Mouse (Mus musculus) CH12F3 (cell line): ENCODE data around the gene Rgs12.

Source experiments
- in situ Hi-C: fragments of 300-500 bp; cut with MboI; formaldehyde crosslinking; loops from 2 replicates; pipeline ENCODE4 v1.14.3; 2020; ENCODE audit warnings: low sequenced_read_pairs

Gene Rgs12

DNA sequence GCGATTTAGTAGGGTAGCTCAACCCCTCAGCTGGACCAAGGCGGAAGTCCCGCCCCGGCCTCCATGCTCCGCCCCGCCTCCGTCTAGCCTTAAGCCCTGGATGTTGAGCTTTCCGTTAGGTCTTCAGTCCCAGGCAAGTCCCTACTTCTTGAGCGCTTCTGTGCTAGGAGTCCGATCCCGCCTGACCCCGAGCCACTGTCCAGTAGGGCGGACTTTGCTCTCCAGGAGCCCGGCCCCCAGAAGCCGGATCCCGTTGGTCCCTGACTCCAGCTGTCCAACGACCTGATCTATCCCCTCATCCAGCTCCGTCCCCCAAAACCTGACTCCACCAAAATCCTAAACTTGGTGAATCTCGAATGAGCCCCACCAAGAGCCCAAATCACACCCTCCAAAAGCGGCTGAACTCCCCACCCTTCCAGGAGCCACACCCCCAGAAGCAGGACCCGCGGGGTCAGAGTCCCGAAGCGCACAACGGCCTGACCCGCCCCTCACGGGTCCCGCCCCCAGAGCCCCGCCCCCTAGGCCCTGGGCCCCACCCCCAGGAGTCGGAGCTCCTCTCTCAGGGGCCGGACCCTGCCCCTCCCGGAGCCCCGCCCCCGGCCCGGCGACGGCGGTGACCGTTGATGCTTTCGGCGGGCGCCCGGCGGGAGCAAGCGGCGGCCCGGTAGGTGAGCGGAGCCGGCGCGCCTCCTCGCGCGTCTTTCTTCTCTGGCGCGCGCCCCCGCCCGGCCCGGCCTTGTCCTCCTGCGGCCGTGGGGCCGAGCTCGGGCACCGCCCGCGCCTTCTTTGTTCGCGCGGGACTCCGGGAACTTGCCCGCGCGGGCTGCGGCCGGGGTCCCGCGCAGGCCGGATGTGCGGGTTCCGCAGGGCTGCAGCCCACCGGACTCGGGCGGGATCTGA lies at the start of gene Rgs12:
TSS of gene Rgs12 (plus strand) at position 585 of the 900 bp plus-strand sequence.
- in situ Hi-C loops: no loop called here

DNA sequence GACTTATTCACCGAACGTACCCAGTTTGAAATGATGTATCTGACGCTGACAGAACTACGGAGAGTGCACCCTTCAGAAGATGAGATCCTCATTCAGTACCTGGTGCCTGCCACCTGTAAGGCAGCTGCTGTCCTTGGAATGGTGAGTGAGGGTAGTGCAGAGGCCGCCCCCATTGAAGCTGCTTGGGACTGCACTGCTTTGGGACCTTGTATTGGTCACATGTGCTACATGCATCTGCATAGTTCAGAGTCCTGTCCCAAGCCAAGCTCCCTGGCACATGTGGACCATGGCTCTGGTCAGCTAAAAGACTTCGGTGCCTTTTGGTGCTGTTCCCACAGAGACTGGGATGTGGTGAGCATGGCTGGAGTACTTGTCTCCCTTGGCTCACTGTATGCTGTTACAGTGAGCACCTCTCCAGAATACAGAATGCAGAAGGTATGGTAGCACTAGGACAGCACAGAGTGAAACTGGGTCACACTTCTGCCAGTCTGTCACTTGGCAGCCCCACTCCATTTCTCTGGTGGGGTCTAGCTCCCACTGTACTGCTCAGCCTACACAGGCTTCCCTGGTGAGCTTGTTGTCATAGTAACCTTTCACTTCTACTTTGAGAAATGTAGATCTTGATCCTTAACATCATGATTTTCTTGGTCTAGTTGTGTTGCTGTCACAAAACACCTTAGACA lies 49.3 kb upstream of the Rgs12 start:
- in situ Hi-C loops: no loop called here

DNA sequence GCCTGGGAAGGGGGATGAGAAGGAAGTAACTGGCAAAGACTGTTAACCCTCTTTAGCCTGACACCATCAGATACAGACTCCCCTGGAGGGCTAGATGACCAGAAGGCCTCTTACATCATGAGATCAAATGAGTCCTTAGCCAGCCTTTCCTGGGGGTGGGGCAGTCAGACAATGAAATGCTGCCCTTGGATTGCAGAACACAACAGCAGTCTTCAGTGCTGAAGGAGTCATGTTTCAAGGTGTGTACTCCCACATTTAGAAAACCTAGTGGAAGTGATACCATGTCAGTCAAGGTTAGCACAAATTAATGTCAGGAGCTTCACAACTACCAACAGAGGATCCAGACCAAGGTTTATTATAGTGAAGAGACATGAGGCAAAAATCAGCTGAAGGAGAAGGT lies 46.9 kb upstream of the Rgs12 start:
- in situ Hi-C loops: no loop called here

DNA sequence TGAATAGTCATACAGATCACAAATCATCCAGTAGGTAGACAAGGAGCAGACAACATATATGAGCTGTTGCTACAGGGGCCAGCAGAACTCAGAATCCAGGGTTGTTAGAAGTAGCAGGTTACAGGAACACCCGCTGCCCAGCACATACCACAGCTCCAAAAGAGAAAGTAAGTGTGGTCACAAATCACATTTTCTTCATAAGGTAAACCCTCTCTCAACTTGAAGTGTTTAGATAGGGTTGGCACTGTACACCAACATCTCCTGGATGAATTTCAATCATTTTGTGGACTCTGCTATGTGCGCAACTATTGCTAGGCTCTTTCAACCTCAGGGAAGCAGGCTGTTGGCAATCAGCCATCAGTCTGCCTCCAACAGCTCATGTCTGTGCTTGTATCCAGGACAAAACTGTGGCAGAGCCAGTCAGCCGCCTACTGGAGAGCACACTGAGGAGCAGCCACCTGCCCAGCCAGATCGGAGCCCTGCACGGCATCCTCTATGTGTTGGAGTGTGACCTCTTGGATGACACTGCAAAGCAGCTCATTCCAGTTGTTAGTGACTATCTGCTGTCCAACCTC lies 46.3 kb upstream of the Rgs12 start:
- in situ Hi-C loops: no loop called here

DNA sequence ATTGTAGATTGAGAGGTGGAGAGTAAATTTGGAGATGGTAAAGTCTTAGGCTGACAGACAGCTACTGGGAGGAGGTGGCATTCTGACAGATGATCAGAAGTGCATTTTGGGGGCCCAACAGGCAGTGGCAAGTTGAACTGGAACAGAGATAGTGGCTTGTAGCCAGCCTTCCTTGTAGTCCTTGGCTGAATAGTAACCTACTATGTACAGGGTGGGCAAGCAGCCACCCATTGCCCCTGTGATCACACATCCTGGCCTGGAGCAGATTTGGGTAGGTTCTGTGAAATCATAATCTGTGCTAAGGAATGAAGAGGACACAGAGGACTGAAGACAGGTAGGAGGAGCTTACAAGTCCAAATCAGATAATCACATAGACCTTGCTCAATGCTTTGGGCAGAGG lies 44.8 kb upstream of the Rgs12 start:
- in situ Hi-C loops: no loop called here

DNA sequence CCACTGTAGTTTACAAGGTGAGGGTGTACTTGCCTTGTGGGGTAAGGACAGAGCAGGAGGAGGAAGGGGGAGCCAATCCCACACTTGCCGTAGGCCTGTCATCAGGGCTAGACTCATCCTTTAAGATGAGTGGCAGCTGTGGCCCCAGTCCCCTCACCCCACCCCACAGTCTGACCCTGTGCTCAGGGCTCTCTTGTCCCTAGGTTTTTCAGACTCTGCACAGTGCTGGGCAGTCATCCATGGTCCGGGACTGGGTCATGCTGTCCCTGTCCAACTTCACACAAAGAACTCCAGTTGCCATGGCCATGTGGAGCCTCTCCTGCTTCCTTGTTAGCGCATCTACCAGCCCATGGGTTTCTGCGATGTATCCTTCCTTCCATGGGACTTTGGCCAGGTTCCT lies 42.0 kb upstream of the Rgs12 start:
- in situ Hi-C loops: no loop called here

DNA sequence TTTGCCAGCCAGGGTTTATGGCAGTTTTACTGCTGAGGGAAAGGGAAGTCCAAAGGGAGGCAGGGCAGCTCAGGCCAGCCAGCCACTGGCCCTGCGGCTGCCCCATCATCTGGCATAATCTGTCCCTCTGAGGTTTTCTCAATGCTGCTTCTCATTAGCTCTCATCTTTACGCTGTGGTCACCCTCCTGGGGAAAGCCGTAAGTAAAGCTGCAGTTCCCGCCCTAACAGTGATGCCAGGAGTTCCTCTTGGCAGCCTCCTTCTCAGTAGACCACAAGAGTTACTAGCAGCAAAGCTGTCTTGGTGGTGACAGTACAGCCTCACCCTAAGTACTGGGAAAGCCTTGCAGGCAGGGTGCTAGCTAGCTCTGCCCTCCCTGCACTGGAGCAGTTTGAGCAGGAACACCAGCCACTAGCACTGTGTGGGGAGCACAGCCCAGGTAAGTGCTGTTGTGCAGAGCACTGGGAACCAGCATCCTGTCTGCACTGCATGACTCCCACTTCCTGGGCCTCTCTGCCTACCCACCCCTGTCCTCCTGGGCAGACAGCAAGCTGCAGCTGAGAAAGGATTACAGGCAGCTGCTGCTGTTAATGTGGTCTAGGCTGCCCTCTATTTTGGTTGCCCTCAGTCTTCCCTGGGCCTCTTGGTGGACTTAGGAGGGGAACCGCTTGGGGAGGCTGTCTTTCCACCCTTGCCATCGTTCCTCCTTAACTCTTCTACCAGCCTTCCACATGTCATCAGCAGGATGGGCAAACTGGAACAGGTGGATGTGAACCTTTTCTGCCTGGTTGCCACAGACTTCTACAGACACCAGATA lies 41.1 kb upstream of the Rgs12 start, which contains the start of gene Msantd1:
TSS of gene Msantd1 (plus strand) at position 103 of the 816 bp plus-strand sequence.
- in situ Hi-C loops: no loop called here

DNA sequence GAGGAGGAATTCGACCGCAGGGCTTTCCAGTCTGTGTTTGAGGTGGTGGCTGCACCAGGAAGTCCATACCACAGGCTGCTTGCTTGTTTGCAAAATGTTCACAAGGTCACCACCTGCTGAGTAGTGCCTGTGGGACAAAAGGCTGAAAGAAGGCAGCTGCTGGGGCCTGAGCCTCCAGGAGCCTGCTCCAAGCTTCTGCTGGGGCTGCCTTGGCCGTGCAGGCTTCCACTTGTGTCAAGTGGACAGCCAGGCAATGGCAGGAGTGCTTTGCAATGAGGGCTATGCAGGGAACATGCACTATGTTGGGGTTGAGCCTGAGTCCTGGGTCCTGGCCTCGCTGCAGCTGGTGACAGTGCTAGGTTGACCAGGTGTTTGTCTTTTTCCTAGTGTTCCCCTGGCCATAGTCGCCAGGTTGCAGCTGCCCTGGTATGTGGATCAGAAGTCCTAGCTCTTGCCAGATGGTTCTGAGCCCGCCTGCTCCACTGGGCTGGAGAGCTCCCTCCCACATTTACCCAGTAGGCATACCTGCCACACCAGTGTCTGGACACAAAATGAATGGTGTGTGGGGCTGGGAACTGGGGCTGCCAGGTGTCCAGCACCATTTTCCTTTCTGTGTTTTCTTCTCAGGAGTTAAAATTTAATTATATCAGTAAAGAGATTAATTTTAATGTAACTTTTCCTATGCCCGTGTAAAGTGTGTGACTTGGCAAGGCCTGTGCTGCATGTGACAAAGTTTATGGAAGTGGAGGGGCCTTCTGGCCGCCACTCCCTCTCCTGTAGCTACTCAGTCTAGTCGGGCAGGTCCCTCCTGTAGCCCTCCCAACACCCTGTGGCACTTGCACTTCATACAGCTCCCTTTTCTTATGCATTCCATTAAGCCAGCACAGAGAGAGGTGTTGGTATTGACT lies 40.3 kb upstream of the Rgs12 start:
- in situ Hi-C loops: no loop called here

DNA sequence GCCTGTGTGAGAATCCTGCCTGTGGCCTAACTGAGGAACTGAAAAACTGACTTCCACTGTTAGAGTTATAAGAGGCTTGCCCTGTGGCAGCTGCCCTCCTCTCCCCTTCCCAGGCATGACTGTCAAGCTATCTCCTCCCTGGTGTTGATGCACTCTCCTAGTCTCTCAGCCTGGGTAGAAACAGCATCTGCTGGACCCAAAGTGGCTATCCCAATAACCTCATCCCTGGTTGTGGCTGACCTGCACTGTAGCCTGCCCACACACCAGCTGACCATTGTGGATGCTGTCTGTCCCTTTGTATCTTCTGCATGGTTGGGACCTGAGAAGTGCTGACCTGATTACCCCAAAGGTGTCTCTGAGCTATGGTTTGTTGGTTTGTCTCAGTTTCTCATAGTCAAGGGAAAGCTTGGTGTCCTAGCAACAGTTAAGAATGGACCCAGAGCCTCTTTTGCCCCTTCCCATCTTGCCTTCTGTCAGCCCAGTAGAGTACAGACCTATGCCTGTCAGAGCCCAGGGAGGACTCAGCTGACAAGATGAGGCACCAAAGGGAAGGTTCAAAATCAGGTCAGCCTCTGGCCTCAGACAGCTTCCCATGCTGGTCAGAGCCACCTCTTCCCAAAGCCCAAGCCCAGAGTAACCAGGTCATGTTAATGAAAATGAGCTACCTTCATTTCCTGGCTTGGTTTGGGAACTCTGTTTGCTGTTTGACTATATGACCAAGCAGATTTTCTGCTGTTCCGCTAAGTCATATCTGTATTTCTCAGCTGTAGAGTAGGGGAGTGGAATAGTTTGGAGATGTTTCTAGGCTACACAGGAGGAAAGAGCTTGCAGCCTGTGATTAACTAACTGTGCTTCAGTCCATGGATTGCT lies 39.4 kb upstream of the Rgs12 start:
- in situ Hi-C loops: no loop called here

DNA sequence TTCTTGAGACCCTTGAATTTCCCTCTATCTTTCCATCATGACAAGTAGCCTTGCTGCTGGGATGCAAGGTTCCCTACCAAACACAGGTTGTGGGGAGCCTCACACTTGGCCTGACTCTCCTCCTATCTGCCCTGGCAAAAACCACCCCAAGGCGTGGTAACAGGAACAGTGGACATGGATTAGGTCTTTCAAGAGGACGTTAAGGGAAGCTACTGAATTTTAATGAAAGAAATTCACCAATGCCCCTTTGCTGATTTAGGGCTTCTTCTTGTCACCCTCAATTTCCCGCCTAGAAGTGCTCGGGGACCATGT lies 38.8 kb upstream of the Rgs12 start:
- in situ Hi-C loops: no loop called here

DNA sequence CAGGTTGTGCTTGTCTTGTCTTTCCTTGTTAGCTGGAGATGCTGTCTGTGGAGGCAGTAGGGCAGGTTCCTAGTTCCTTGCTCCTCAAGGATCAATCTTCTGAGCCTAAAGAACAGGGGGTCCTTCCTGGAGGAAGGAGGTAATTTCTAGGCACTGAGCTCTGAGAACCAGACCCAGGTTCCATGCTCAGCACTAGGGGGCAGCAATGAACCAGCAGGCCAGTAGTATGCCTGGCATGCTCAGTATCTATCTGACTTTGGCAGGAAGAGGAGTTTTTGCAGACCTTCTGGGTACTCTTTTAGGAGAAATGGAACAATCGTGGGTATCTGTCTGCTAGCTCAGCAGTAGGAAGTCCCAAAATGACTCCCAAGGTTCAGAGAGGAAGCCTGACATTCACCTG lies 33.4 kb upstream of the Rgs12 start:
- in situ Hi-C loops: no loop called here

DNA sequence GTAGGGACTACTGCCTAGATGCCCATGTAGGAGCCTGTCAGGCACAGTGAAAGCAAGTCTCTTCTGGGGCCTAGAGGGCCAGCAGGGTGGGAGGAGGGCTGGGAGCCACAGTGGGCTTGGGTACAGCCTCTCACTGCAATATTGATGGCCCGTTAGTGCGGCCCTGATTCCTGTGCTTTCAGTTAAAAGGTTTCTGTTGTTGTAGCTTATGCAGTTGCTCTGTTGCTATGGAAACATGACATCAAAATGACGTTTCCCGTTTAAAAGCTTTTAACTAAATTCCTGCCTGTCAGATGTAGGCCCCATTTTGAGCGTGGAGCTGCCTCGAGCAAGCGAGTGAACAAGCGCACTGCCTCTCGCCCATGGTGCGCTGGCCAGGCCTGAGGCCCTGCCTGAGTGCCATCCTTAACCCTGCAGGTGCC lies 32.0 kb upstream of the Rgs12 start:
- in situ Hi-C loops: no loop called here

DNA sequence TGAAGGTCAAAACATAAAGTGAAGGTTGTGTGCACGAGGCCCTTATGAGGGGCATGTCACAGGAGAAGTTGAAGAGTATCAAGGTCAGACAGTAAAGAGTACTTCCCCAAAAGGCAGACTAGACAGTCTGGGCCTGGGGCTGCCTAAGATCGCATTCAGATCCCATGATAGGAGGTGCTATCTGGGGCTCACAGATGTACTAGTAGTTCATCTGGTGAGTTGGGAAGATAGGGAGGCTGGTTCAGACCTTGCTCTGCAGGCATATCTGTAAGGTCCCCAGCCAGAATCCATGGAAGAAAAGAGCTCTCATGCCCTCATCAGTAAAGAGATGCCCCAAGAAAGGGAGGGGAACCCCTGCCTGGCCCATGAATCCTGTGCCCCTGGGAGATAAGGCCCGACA lies 30.5 kb upstream of the Rgs12 start:
- in situ Hi-C loops: no loop called here

DNA sequence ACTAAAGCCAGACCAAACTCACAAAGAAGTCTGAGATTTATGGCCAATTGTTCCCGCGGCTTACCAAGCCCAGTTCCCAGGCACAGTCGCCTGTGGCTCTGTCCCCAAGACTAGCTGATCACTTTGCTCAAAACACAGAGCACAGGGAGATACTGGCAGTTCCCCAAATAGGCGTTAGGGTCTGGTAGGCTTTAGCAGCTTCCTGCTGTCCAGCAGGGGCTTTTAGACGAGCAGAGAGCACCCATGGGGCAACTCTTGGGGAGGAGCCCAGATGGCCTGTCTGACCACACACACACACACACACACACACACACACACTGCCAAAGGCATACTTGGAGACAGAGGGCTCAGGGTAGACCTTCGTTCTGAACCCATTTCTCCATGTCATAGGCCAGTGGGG lies 26.7 kb upstream of the Rgs12 start:
- in situ Hi-C loops: no loop called here

DNA sequence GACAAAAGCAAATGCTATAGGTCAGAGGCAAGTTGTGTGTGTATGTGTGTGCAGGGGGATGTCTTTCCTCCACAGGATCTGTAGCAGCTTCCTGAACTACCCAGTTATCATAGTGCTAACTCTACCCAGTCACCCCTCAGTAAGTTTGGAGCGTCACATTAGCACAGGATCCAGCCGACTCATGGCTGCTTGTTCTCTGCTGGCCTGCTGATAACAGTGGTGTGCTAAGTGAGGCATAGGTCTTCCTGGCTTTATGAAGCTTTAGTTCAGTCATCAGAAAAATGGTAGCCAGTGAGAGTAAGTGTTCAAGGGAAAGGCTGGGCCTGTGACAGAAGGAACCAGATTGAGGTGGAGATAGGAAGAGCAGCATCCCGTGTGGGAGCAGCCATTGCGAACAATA lies 25.3 kb upstream of the Rgs12 start:
- in situ Hi-C loops: no loop called here

DNA sequence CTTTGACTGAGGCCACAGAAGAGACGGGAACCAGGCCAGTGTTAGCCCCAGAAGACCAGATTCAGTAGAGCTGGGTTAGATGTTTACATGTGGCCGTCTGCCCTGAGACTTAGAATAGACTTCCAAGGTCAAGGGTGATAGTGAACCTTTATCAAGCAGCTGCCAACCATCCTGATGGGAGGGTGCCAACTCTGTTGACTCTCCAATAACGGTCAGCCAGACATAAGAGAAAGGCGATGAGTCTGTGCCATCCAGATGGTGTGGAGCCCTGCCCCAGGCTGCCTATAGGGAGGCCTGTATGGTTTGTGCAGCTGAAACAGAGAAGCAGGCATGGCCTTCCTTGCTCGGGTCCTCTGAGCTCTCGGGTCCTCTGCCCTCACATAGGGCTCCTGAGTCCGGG lies 24.7 kb upstream of the Rgs12 start:
- in situ Hi-C loops: no loop called here

DNA sequence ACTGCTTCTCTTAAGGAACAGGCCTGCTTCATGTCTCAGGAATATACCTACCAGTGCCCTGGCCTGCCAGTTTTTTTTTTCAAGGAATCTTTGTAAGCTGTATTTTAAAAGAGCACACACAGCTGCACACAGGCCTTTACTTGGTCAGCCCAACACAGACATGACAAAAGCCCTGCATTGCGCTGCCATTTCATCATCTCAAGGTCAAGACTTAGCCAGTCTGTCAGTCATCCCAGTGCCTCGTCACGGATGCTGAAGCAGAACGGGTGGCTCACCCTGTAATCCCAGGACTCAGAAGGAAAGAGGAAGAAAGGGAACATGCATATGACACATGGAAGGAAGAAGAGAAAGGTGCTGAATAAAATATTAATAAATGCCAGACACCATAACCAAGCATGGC lies 21.6 kb upstream of the Rgs12 start:
- in situ Hi-C loops: no loop called here

DNA sequence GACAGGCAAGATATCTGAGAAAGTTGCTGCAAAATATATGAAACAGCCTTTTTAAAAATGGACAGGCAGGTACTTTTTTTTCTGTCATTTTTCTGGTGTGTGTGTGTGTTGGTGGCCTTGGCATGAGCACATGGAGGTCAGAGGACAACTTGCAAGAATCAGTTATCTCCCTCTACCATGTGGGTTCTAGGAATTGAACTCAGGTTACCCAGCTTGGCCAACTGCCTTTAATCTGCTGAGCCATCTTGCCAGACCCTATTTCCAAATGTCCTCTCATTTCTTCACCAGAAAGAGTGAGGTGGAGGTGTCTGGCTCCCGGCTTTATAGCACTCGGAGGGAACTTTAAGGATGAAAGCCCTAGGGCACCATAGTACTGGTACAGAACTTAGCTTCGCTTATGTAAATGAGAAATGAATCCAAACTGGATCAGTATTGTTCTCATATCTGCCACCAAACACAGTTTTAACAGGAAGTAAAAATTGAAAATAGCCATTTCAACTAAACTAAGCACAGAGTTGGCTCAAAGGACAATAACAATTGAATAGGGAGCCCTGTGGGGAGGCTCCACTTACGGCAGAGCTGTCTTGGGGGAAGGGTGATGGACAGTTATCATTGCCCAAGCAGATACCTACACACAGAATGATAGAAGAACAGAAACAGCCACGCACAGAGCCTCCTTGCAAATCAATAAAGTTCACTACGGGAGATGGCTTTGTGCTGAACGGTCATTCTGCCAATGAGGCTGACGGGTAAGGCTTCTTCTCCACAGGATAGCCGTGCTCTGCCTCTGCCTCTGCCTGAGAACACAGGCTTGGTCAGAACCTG lies 18.9 kb upstream of the Rgs12 start:
- in situ Hi-C loops: no loop called here
